Comparison of ENCODE assay signal across 18 mouse cellular contexts in the genomic region with DNA sequence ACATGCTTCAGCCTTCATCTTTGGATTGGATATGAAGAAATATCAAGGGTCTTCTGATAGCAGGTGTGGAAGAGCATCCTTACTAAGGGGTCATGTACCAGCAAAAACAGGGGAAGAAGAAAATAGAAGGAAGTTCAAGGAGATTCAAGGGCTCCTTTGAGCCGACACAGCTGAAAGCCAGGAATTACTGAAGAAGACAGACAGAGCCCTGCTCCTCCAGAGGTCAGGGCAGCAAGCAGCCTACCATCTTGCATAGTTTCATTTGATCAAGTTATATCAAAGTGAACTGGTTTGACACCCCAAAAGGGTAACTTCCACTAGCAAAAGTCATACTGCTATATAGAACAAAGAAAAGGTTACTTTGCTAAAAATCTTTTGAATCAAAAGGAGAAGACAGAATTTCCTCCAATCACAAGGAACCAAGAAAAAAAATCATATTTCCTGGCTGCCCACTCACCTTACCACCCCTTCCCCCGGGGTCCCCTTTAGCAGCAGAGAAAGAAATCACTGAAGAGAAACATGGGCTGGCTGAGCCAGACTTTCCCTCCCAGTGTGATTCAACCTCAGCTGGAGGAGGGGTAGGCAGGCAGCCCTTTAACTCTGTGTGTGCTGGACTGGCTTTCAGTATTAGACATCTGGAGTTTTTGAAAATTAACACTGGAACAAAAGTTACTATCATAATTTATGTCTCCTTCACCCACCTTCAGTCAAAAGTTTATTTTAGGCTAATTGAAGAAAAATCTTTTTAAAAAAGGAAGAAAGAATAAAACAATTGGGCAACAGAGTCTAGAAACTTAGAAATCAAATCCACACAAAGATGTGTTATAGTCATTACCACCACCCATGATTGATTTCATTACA. TPM values are rescaled to one million over a fixed set of nuclear protein-coding genes. Genes with fewer than 3 reads are reported as not detected.
DNase-seq lines count a peak whose midpoint lies in the region; ATAC-seq lines count a peak whose summit lies in the region.
"Had no signal": no experiment of that assay in that cellular context is flagged by ENCODE, and none has a peak within 500 bp of the region (broad histone marks: within the 10 kb centered on the region; RNA-seq: fewer than 3 reads in every experiment).

No protein-coding gene starts in this region.

- H3K9ac ChIP-seq in kidney, embryonic 15.5 days, result no peak overlapping the region
- H3K9ac ChIP-seq: limb, embryonic 13.5 days; neural tube, embryonic 13.5 days had no signal

- no peaks in the 10 kb centered on the region for H3K27me3 ChIP-seq in kidney, embryonic 15.5 days
- H3K27me3 ChIP-seq: limb, embryonic 13.5 days; neural tube, embryonic 13.5 days had no signal

- H3K9me3 ChIP-seq in kidney, embryonic 15.5 days (replicated peaks), result no peaks in the 10 kb centered on the region
- H3K9me3 ChIP-seq: limb, embryonic 13.5 days; neural tube, embryonic 13.5 days had no signal

- no peak overlapping the region for H3K27ac ChIP-seq in kidney, embryonic 15.5 days
- H3K27ac ChIP-seq: hindbrain, postnatal 0 days; limb, embryonic 13.5 days; neural tube, embryonic 13.5 days had no signal

- DNase-seq in kidney, adult 8-10 months, result no peak
- DNase-seq in embryo, embryonic 10.5 days (ENCODE audit: low spot score), result peak; percentile 24
- DNase-seq in mesoderm, embryonic 11.5 days (ENCODE audit: low read depth, low spot score), result peak; percentile 7
- DNase-seq in ovary, postnatal 36 days (ENCODE audit: low spot score), result no peak
- DNase-seq: adrenal gland, postnatal 10 days; cerebellum, adult 11-12 months; gastrocnemius, postnatal 25 days; kidney, postnatal 10 days; lung, postnatal 10 days; thymus, postnatal 25 days had no signal

- H3K4me1 ChIP-seq in kidney, embryonic 15.5 days, result peaks cover 12% of the 10 kb centered on the region; the same call in 1 of the 2 replicates
- H3K4me1 ChIP-seq: limb, embryonic 13.5 days; neural tube, embryonic 13.5 days had no signal

- ATAC-seq in kidney, embryonic 15.5 days (replicated peaks; ENCODE audit: low FRiP score), result peak; percentile 88
- peak; percentile 39 for ATAC-seq in CD4-positive, CD25-positive, alpha-beta regulatory T cell, adult 4 months
- no peak for ATAC-seq in granulocyte monocyte progenitor cell, adult 5-6 weeks (replicated peaks; ENCODE audit: poor library complexity, severe bottlenecking)
- ATAC-seq: forebrain, embryonic 16.5 days; hindbrain, postnatal 0 days had no signal

- H3K4me3 ChIP-seq in kidney, embryonic 15.5 days (replicated peaks), result no peak overlapping the region
- H3K4me3 ChIP-seq: limb, embryonic 13.5 days; neural tube, embryonic 13.5 days had no signal

- no peaks in the 10 kb centered on the region for H3K36me3 ChIP-seq in kidney, embryonic 15.5 days
- H3K36me3 ChIP-seq: limb, embryonic 13.5 days; neural tube, embryonic 13.5 days had no signal

- WGBS in kidney, embryonic 15.5 days, result 14% methylated on average over 2 of the region's 2 CpGs

- H3K4me2 ChIP-seq in kidney, embryonic 15.5 days, result no peak overlapping the region
- H3K4me2 ChIP-seq: heart, embryonic 11.5 days; limb, embryonic 13.5 days; neural tube, embryonic 13.5 days had no signal

RNA-seq across cellular contexts. Expression of gene Tnfaip3, which starts 28.2 kb away (rescaled TPM):
- 2.8 and 2.9 TPM in 2 replicates for polyA plus RNA-seq in kidney, embryonic 15.5 days (2015; fragmentation: Nextera tagmentation; extraction: Ambion mirVana)
- polyA plus RNA-seq in CD4-positive, CD25-positive, alpha-beta regulatory T cell, adult 4 months (2017; shearing (Covaris generic)), result 10 to 100 TPM; 36.6 to 47.4 TPM
- total RNA-seq in granulocyte monocyte progenitor cell, adult 5-6 weeks (2014; fragmentation: Nextera tagmentation), result 3.1 and 6.1 TPM in 2 replicates
- 34.0 and 36.2 TPM in 2 replicates for total RNA-seq in granulocyte monocyte progenitor cell, adult 5-6 weeks (2017)

Comparison
In these comparisons a context has a peak if more than half of its experiments do, and no peak if none do; other contexts are left out.
1. DNase-seq: peak in embryo, embryonic 10.5 days (single experiment) and mesoderm, embryonic 11.5 days (single experiment); none in kidney, adult 8-10 months (0 of 2) and ovary, postnatal 36 days (single experiment).